Mouse (Mus musculus) gastrocnemius, adult 18-20 months (tissue): ENCODE results near the gene A930009A15Rik. TPM values are rescaled to one million over a fixed set of nuclear protein-coding genes. Genes with fewer than 3 reads are reported as not detected.
A peak's percentile ranks its signal among the peaks of the same experiment; 100 is the strongest.

Experiments
- DNase-seq: peaks from one replicate; pipeline ENCODE4 v3.0.0; 2021; ENCODE audit warnings: low spot score
- total RNA-seq, 2 experiments: library from RNA; stranded (reverse); gene quantifications; 2 replicates each; pipeline ENCODE4 v1.2.3; 2021

The A930009A15Rik gene
- total RNA-seq, 2 experiments from 2014 or later = not detected

GRCm38 (mm10) chr10:115579494-115579893 lies 9.7 kb downstream of the A930009A15Rik start:
- DNase-seq = no peak

GRCm38 (mm10) chr10:115581971-115582370 lies 12.2 kb downstream of the A930009A15Rik start:
- DNase-seq = no peak

- DNase-seq = no peak
These were observed 13.3 kb downstream of the A930009A15Rik start for GRCm38 (mm10) chr10:115583071-115583470.

GRCm38 (mm10) chr10:115584656-115585055 lies 14.9 kb downstream of the A930009A15Rik start:
- DNase-seq = no peak

GRCm38 (mm10) chr10:115585491-115586245 lies 15.9 kb downstream of the A930009A15Rik start:
- DNase-seq = no peak

- DNase-seq = no peak
These were observed 16.8 kb downstream of the A930009A15Rik start for GRCm38 (mm10) chr10:115586246-115587231.

- no peak for DNase-seq
These were observed 17.6 kb downstream of the A930009A15Rik start, which contains the start of gene Lgr5 for GRCm38 (mm10) chr10:115587301-115587969. TSS of gene Lgr5 (minus strand) at chr10:115587780.

GRCm38 (mm10) chr10:115587979-115588378 lies 18.2 kb downstream of the A930009A15Rik start:
- DNase-seq = no peak

GRCm38 (mm10) chr10:115593221-115593620 lies 23.4 kb downstream of the A930009A15Rik start:
- DNase-seq = no peak

GRCm38 (mm10) chr10:115593651-115594050 lies 23.9 kb downstream of the A930009A15Rik start:
- no peak for DNase-seq

GRCm38 (mm10) chr10:115595748-115596147 lies 26.0 kb downstream of the A930009A15Rik start:
- no peak for DNase-seq

- DNase-seq = peak; percentile 18
These were observed 47.9 kb downstream of the A930009A15Rik start for GRCm38 (mm10) chr10:115617456-115618287.

GRCm38 (mm10) chr10:115618288-115618856 lies 48.6 kb downstream of the A930009A15Rik start:
- no peak for DNase-seq

- DNase-seq = no peak
These were observed 53.7 kb downstream of the A930009A15Rik start for GRCm38 (mm10) chr10:115623481-115623880.

- peak; percentile 8 for DNase-seq
These were observed 54.3 kb downstream of the A930009A15Rik start for GRCm38 (mm10) chr10:115623956-115624671.

GRCm38 (mm10) chr10:115624957-115625356 lies 55.2 kb downstream of the A930009A15Rik start:
- no peak for DNase-seq

- no peak for DNase-seq
These were observed 56.9 kb downstream of the A930009A15Rik start for GRCm38 (mm10) chr10:115626678-115627077.
